Mouse (Mus musculus) midbrain, embryonic 12.5 days (tissue): ENCODE results near the gene Mapk1ip1. TPM values are rescaled to one million over a fixed set of nuclear protein-coding genes. Genes with fewer than 3 reads are reported as not detected.

Experiments used
- ATAC-seq: fragments of 200-750 bp; cut with Nextera tagmentation; 2 replicates; pipeline ENCODE4 v1.8.0; 2017; ENCODE audit warnings: low read depth, moderate TSS enrichment, moderate library complexity; ENCODE audit not compliant: low FRiP score
- H3K27ac ChIP-seq: fragments of 300-500 bp; sonication (generic); replicated peaks from 2 replicates; pipeline ENCODE4 v1.5.1; 2016; ENCODE audit warnings: mild to moderate bottlenecking
- H3K27me3 ChIP-seq: fragments of 300-500 bp; sonication (generic); 2 replicates; pipeline ENCODE4 v1.6.1; 2016; ENCODE audit warnings: mild to moderate bottlenecking
- H3K36me3 ChIP-seq: fragments of 300-500 bp; sonication (generic); 2 replicates; pipeline ENCODE4 v1.6.1; 2016
- H3K4me1 ChIP-seq: fragments of 300-500 bp; sonication (generic); 2 replicates; pipeline ENCODE4 v1.6.1; 2016
- H3K4me2 ChIP-seq: fragments of 300-500 bp; sonication (generic); replicated peaks from 2 replicates; pipeline ENCODE4 v1.6.1; 2016; ENCODE audit warnings: mild to moderate bottlenecking, moderate library complexity
- H3K4me3 ChIP-seq: fragments of 300-500 bp; sonication (generic); 2 replicates; pipeline ENCODE4 v1.5.1; 2016; ENCODE audit warnings: mild to moderate bottlenecking
- H3K9ac ChIP-seq: fragments of 300-500 bp; sonication (generic); replicated peaks from 2 replicates; pipeline ENCODE4 v1.6.1; 2016; ENCODE audit warnings: mild to moderate bottlenecking, moderate library complexity
- H3K9me3 ChIP-seq: fragments of 300-500 bp; sonication (generic); 2 replicates; pipeline ENCODE4 v1.6.1; 2016; ENCODE audit warnings: mild to moderate bottlenecking
- WGBS: fragments of 180-500 bp; shearing (Covaris S2); methylation state at CpG from one replicate; pipeline ENCODE4 v1.1.7; 2016; 5-methylcytosine and 5-hydroxymethylcytosine counted together
- polyA plus RNA-seq: library from polyadenylated mRNA; unstranded; fragments of >200 nt; fragmentation: Nextera tagmentation; extraction: Ambion mirVana; gene quantifications from 2 replicates; pipeline ENCODE4 v1.2.1, GENCODE M21; 2016

Gene Mapk1ip1
- polyA plus RNA-seq, 1 experiment from 2014 or later = 14.9 TPM

GRCm38 (mm10) chr7:138853417-138854031 is 7.5 kb upstream of the Mapk1ip1 start:
- Histone ChIP-seq H3K4me3 (no peak overlapping the region), H3K36me3 (peaks cover 51% of the 10 kb centered on the region), H3K4me2 (no peak overlapping the region), H3K9me3 (no peaks in the 10 kb centered on the region), H3K27ac (no peak overlapping the region), H3K4me1 (peaks cover 7% of the 10 kb centered on the region), H3K27me3 (no peaks in the 10 kb centered on the region), H3K9ac (no peak overlapping the region)
- ATAC-seq = no peak
- WGBS = 95% methylated on average over 4 of the region's 4 CpGs

- H3K36me3 ChIP-seq = peaks cover 41% of the 10 kb centered on the region
- peaks cover 26% of the 10 kb centered on the region for H3K4me1 ChIP-seq
- ATAC-seq = no peak
- no peak overlapping the region for H3K9ac ChIP-seq
- H3K4me2 ChIP-seq = no peak overlapping the region
- H3K27me3 ChIP-seq = no peaks in the 10 kb centered on the region
- H3K4me3 ChIP-seq = no peak overlapping the region
- no peak overlapping the region for H3K27ac ChIP-seq
- H3K9me3 ChIP-seq = no peaks in the 10 kb centered on the region
These were observed 4.0 kb upstream of the Mapk1ip1 start for GRCm38 (mm10) chr7:138850083-138850482.

- no peaks in the 10 kb centered on the region for H3K27me3 ChIP-seq
- ATAC-seq = no peak
- no peaks in the 10 kb centered on the region for H3K9me3 ChIP-seq
- WGBS = 87% methylated on average over 7 of the region's 7 CpGs
- H3K4me3 ChIP-seq = peak overlapping the region; percentile 77
- peaks cover 42% of the 10 kb centered on the region for H3K4me1 ChIP-seq
- peaks cover 32% of the 10 kb centered on the region for H3K36me3 ChIP-seq
- H3K27ac ChIP-seq = no peak overlapping the region
- peak overlapping the region; percentile 24; the same call in 1 of the 2 replicates for H3K9ac ChIP-seq
- H3K4me2 ChIP-seq = peak overlapping the region; percentile 92
These were observed 2.2 kb upstream of the Mapk1ip1 start for GRCm38 (mm10) chr7:138848028-138848920.

- WGBS = 47% methylated on average over 13 of the region's 13 CpGs
- peaks cover 24% of the 10 kb centered on the region for H3K36me3 ChIP-seq
- peak overlapping the region; percentile 95 for H3K9ac ChIP-seq
- no peak for ATAC-seq
- H3K9me3 ChIP-seq = no peaks in the 10 kb centered on the region
- H3K4me2 ChIP-seq = peak overlapping the region; percentile 92
- H3K27ac ChIP-seq = 0 out of 2 replicates have a peak overlapping the region, but pooled peaks have one; percentile 95
- H3K4me1 ChIP-seq = peaks cover 42% of the 10 kb centered on the region
- H3K4me3 ChIP-seq = peak overlapping the region; percentile 77
- H3K27me3 ChIP-seq = no peaks in the 10 kb centered on the region
These were observed 1.4 kb upstream of the Mapk1ip1 start for GRCm38 (mm10) chr7:138847316-138848027.

GRCm38 (mm10) chr7:138846502-138846991 is 474 bp upstream of the Mapk1ip1 start:
- 0 out of 2 replicates have a peak, but pooled peaks cover 15% of the 10 kb centered on the region for H3K36me3 ChIP-seq
- H3K9me3 ChIP-seq = no peaks in the 10 kb centered on the region
- peak overlapping the region; percentile 95 for H3K27ac ChIP-seq
- under 1% methylated on average over 52 of the region's 61 CpGs for WGBS
- H3K4me3 ChIP-seq = peak overlapping the region; percentile 77
- peak; percentile 86 for ATAC-seq
- peak overlapping the region; percentile 92 for H3K4me2 ChIP-seq
- no peaks in the 10 kb centered on the region for H3K27me3 ChIP-seq
- peaks cover 42% of the 10 kb centered on the region for H3K4me1 ChIP-seq
- H3K9ac ChIP-seq = peak overlapping the region; percentile 95

GRCm38 (mm10) chr7:138845111-138845510 is 962 bp downstream of the Mapk1ip1 start:
- WGBS = 48% methylated on average over 8 of the region's 8 CpGs
- ATAC-seq = no peak
- Histone ChIP-seq H3K36me3 (0 out of 2 replicates have a peak, but pooled peaks cover 6% of the 10 kb centered on the region), H3K9ac (peak overlapping the region; percentile 95), H3K4me2 (peak overlapping the region; percentile 79), H3K27ac (peak overlapping the region; percentile 95; the same call in 1 of the 2 replicates), H3K9me3 (no peaks in the 10 kb centered on the region), H3K27me3 (no peaks in the 10 kb centered on the region), H3K4me1 (peaks cover 42% of the 10 kb centered on the region), H3K4me3 (peak overlapping the region; percentile 77)

- Histone ChIP-seq H3K4me3 (no peak overlapping the region), H3K4me2 (no peak overlapping the region; the same call in 1 of the 2 replicates), H3K9me3 (no peaks in the 10 kb centered on the region), H3K4me1 (peaks cover 39% of the 10 kb centered on the region), H3K9ac (0 out of 2 replicates have a peak overlapping the region, but pooled peaks have one; percentile 24), H3K27me3 (no peaks in the 10 kb centered on the region), H3K27ac (no peak overlapping the region), H3K36me3 (no peaks in the 10 kb centered on the region)
- 87% methylated on average over 4 of the region's 4 CpGs for WGBS
- no peak for ATAC-seq
These were observed 2.7 kb downstream of the Mapk1ip1 start for GRCm38 (mm10) chr7:138843421-138843820.

GRCm38 (mm10) chr7:138841436-138842151 is 4.5 kb downstream of the Mapk1ip1 start:
- H3K27me3 ChIP-seq = no peaks in the 10 kb centered on the region
- no peak overlapping the region for H3K9ac ChIP-seq
- no peak for ATAC-seq
- WGBS = 92% methylated on average over 3 of the region's 3 CpGs
- H3K27ac ChIP-seq = no peak overlapping the region
- no peaks in the 10 kb centered on the region for H3K9me3 ChIP-seq
- peaks cover 25% of the 10 kb centered on the region for H3K4me1 ChIP-seq
- H3K4me3 ChIP-seq = no peak overlapping the region
- H3K4me2 ChIP-seq = no peak overlapping the region
- H3K36me3 ChIP-seq = peaks cover 2% of the 10 kb centered on the region; the same call in 1 of the 2 replicates

- 42% methylated on average over 4 of the region's 4 CpGs for WGBS
- Histone ChIP-seq H3K27ac (no peak overlapping the region), H3K27me3 (no peaks in the 10 kb centered on the region), H3K9ac (no peak overlapping the region), H3K4me2 (no peak overlapping the region), H3K9me3 (no peaks in the 10 kb centered on the region), H3K4me1 (peaks cover 25% of the 10 kb centered on the region), H3K4me3 (no peak overlapping the region), H3K36me3 (peaks cover 11% of the 10 kb centered on the region; the same call in 1 of the 2 replicates)
- peak; percentile 50; the same call in 1 of the 2 replicates for ATAC-seq
These were observed 5.5 kb downstream of the Mapk1ip1 start for GRCm38 (mm10) chr7:138840594-138841021.

GRCm38 (mm10) chr7:138835028-138835427 is 11.0 kb downstream of the Mapk1ip1 start:
- H3K36me3 ChIP-seq = peaks cover 15% of the 10 kb centered on the region; the same call in 1 of the 2 replicates
- no peak overlapping the region for H3K27ac ChIP-seq
- H3K9ac ChIP-seq = no peak overlapping the region
- no peaks in the 10 kb centered on the region for H3K4me1 ChIP-seq
- H3K4me2 ChIP-seq = no peak overlapping the region
- no peaks in the 10 kb centered on the region for H3K9me3 ChIP-seq
- H3K27me3 ChIP-seq = no peaks in the 10 kb centered on the region
- WGBS = 94% methylated on average over 3 of the region's 3 CpGs
- H3K4me3 ChIP-seq = no peak overlapping the region
- no peak for ATAC-seq

- H3K36me3 ChIP-seq = no peaks in the 10 kb centered on the region
- no peaks in the 10 kb centered on the region for H3K9me3 ChIP-seq
- no peak overlapping the region for H3K4me3 ChIP-seq
- no peaks in the 10 kb centered on the region; the same call in 1 of the 2 replicates for H3K27me3 ChIP-seq
- no peak overlapping the region for H3K4me2 ChIP-seq
- H3K9ac ChIP-seq = no peak overlapping the region
- no peaks in the 10 kb centered on the region for H3K4me1 ChIP-seq
- H3K27ac ChIP-seq = no peak overlapping the region
- WGBS = 21% methylated on average over 11 of the region's 11 CpGs
- no peak for ATAC-seq
These were observed 18.3 kb downstream of the Mapk1ip1 start for GRCm38 (mm10) chr7:138827812-138828211.
